Mouse (Mus musculus): ENCODE measurements around the gene Gm49405. TPM values are rescaled to one million over a fixed set of nuclear protein-coding genes. Genes with fewer than 3 reads are reported as not detected.

Gene Gm49405
- total and polyA plus RNA-seq, 3 experiments, result 3.6 to 5.7 TPM; not detected in 1

DNA sequence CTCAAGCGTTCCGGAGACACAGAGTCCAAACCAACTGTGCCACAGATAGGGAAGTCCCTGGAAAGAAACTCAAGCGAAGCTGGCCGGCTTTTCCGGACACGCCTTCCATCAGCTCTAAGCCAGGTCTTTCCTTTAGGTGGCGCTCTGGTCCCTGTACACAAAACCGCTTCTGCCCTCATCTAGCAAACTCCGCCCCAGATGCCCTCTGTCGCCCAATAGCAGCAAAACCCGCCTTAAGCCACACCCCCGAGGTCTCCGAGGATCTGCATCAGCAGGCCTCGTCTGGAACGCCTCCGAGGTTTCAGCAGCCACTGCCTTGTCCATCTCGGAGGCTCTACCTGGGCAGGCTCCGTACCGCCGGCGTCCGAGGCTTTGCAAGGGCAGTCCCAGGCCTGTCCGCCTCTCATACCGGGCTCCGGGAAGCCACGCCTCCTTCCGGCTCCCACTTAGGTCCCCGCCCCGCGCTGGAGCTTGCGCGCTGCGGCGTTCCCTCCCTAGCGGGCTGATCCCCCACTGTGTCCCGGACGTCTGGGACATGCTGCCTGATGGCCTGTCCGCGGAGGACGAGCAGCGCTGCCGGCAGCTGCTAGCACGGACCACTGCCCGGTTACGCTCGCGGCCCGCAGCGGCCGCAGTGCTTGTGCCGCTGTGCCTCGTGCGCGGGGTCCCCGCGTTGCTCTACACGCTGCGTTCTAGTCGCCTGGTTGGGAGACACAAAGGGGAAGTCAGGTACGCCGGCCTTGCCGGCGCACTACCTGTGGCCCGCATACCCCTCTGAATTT is at the start of gene Gm49405, which contains the start of gene Nudt8 (continued):
- TF ChIP-seq CTCF (IDR thresholded peaks at IDR 0.05 in 2 of 3, conservative IDR thresholded peaks at IDR 0.05 in 1 of 3; ENCODE audit: control insufficient read depth in 1 of 3, insufficient read depth in 1 of 3, low read depth in 2 of 3, low read length in 3 of 3, poor library complexity in 1 of 3, severe bottlenecking in 1 of 3), result peak; percentile 66 to 84 (median 72)
- TF ChIP-seq POLR2AphosphoS5 (IDR thresholded peaks at IDR 0.05; ENCODE audit: borderline replicate concordance, low read depth, low read length), result 0 out of 2 replicates have a peak, but pooled peaks have one; percentile 62
- TF ChIP-seq TBP (IDR thresholded peaks at IDR 0.05; ENCODE audit: low read depth, low read length), result peak; percentile 68
- peak; percentile 73; the same call in 1 of the 2 replicates for TF ChIP-seq ZMIZ1 (IDR thresholded peaks at IDR 0.05; ENCODE audit: low read depth, low read length)
- TF ChIP-seq POLR2AphosphoS2 (IDR thresholded peaks at IDR 0.05; ENCODE audit: low read length), result peak; percentile 84

DNA sequence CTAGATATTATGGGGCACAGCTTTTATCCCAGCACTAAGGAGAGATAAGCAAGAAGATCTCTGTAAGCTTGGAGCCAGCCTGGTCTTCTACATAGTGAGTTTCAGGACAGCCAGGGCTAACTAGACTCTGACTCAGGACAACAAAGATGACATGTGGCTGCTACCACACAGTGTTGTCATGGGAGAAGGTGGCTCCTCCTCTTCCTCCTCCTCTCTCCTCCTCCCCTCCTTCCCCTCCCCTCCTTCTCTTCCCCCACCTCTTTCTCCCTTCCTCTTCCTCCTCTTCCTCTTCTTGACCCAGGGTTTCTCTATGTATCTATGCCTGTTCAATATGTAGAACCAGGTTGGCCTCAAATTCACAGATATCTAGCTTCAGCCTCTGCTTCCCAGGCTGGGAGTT is 49.0 kb upstream of the Gm49405 start:
- H3K27me3 ChIP-seq (ENCODE audit: control insufficient read depth in 1 of 2, insufficient read depth in 2 of 2, low read length in 2 of 2), result no peaks in the 10 kb centered on the region
- H3K9ac ChIP-seq (ENCODE audit: control insufficient read depth, low read depth, low read length, poor library complexity, severe bottlenecking), result no peak overlapping the region
- H3K9me3 ChIP-seq (replicated peaks; ENCODE audit: insufficient read depth, low read length), result no peaks in the 10 kb centered on the region
- DNase-seq (ENCODE audit: low read depth, low spot score), result peak; percentile 50
- H3K4me3 ChIP-seq (ENCODE audit: control insufficient read depth in 1 of 2, insufficient read depth in 1 of 2, low read depth in 2 of 2, low read length in 2 of 2), result no peak overlapping the region
- no peaks in the 10 kb centered on the region for H3K79me2 ChIP-seq (ENCODE audit: control insufficient read depth, insufficient read depth, low read length, poor library complexity)
- TF ChIP-seq POLR2A (IDR thresholded peaks at IDR 0.05; ENCODE audit: control insufficient read depth in 1 of 2, insufficient read depth in 1 of 2, low read depth in 1 of 2, low read length in 2 of 2, poor library complexity in 1 of 2) (no peak), ELF1 (IDR thresholded peaks at IDR 0.05; ENCODE audit: low read depth, low read length) (no peak), NRF1 (IDR thresholded peaks at IDR 0.05; ENCODE audit: insufficient read depth, low read depth, low read length, poor library complexity, severe bottlenecking) (no peak), CTCF (IDR thresholded peaks at IDR 0.05 in 2 of 3, conservative IDR thresholded peaks at IDR 0.05 in 1 of 3; ENCODE audit: control insufficient read depth in 1 of 3, insufficient read depth in 1 of 3, low read depth in 2 of 3, low read length in 3 of 3, poor library complexity in 1 of 3, severe bottlenecking in 1 of 3) (no peak; a peak in 1 of 6 replicates), E2F4 (IDR thresholded peaks at IDR 0.05; ENCODE audit: borderline replicate concordance, low read depth, low read length) (no peak), RAD21 (IDR thresholded peaks at IDR 0.05; ENCODE audit: low read depth, low read length) (no peak), ZKSCAN1 (IDR thresholded peaks at IDR 0.05; ENCODE audit: low read depth, low read length) (no peak), USF2 (IDR thresholded peaks at IDR 0.05; ENCODE audit: borderline replicate concordance in 1 of 2, insufficient read depth in 1 of 2, low read depth in 1 of 2, low read length in 2 of 2) (no peak), USF1 (IDR thresholded peaks at IDR 0.05; ENCODE audit: low read depth, low read length) (no peak), JUND (IDR thresholded peaks at IDR 0.05; ENCODE audit: low read depth, low read length) (no peak), TCF12 (IDR thresholded peaks at IDR 0.05; ENCODE audit: low read depth, low read length) (no peak), MYC (IDR thresholded peaks at IDR 0.05; ENCODE audit: low read depth, low read length) (0 out of 2 replicates have a peak, but pooled peaks have one; percentile 33), CHD2 (IDR thresholded peaks at IDR 0.05; ENCODE audit: low read length) (no peak), ETS1 (IDR thresholded peaks at IDR 0.05; ENCODE audit: low read depth, low read length) (no peak), GATA1 (IDR thresholded peaks at IDR 0.05; ENCODE audit: low read depth, low read length) (0 out of 2 replicates have a peak, but pooled peaks have one; percentile 20), SIN3A (IDR thresholded peaks at IDR 0.05; ENCODE audit: low read length) (no peak), MEF2A (IDR thresholded peaks at IDR 0.05; ENCODE audit: extremely low read depth, insufficient replicate concordance, low read depth, low read length, poor library complexity, severe bottlenecking) (no peak), NELFE (IDR thresholded peaks at IDR 0.05; ENCODE audit: low read depth, low read length) (no peak), HCFC1 (IDR thresholded peaks at IDR 0.05; ENCODE audit: low read depth, low read length) (0 out of 2 replicates have a peak, but pooled peaks have one; percentile 2), SMC3 (IDR thresholded peaks at IDR 0.05; ENCODE audit: low read depth, low read length) (no peak), UBTF (IDR thresholded peaks at IDR 0.05; ENCODE audit: borderline replicate concordance, insufficient read depth, low read depth, low read length) (no peak), ZMIZ1 (IDR thresholded peaks at IDR 0.05; ENCODE audit: low read depth, low read length) (no peak), ZNF384 (IDR thresholded peaks at IDR 0.05; ENCODE audit: low read depth, low read length) (no peak)
- H3K36me3 ChIP-seq (ENCODE audit: control insufficient read depth in 1 of 2, insufficient read depth in 2 of 2, low read length in 2 of 2), result 0 out of 4 replicates have a peak, but pooled peaks cover 0 to 6% of the 10 kb centered on the region in 2 experiments
- no peak overlapping the region for H3K27ac ChIP-seq (ENCODE audit: control insufficient read depth, low read depth, low read length)
- H3K4me1 ChIP-seq (ENCODE audit: control insufficient read depth in 1 of 2, insufficient read depth in 2 of 2, low read length in 2 of 2), result peaks cover 9% of the 10 kb centered on the region in 2 experiments; a peak in 3 of 4 replicates

All from MEL (cell line).